Mouse (Mus musculus) CH12.LX (cell line): ENCODE measurements at regions not wholly inside any gene's neighbourhood (a gene's known extent, or its start where the extent isn't known, plus 50 kb on each side); places are given as distances from the start of the nearest gene placed in this dataset.

Experiments
- DNase-seq: peaks from one replicate; pipeline ENCODE4 v3.0.0-alpha.2; 2013; ENCODE audit errors: extremely low read depth
- H3K27ac ChIP-seq: 2 replicates; pipeline ENCODE4 v1.5.1; 2012; ENCODE audit warnings: low read depth, mild to moderate bottlenecking, control low read depth, moderate library complexity; ENCODE audit not compliant: insufficient read depth
- H3K27me3 ChIP-seq: replicated peaks from 2 replicates; pipeline ENCODE3; 2012; ENCODE audit warnings: inconsistent platforms
- H3K36me3 ChIP-seq, 2 experiments: replicated peaks in 1 of 2; 2 replicates each; pipeline versions ENCODE3 to v1.6.1; 2012; ENCODE audit warnings: inconsistent platforms in 1 of 2, low read length in 1 of 2, mild to moderate bottlenecking in 1 of 2, mixed read lengths in 1 of 2, moderate library complexity in 1 of 2; ENCODE audit not compliant: control insufficient read depth in 1 of 2, insufficient read depth in 1 of 2
- H3K4me1 ChIP-seq, 2 experiments: 2 replicates each; pipeline ENCODE4 v1.6.1; 2012; ENCODE audit warnings: inconsistent platforms in 1 of 2, moderate library complexity in 1 of 2; ENCODE audit not compliant: insufficient read depth in 2 of 2, control insufficient read depth in 1 of 2
- H3K4me2 ChIP-seq: 2 replicates; pipeline ENCODE4 v1.6.1; 2012; ENCODE audit warnings: low read depth, mild to moderate bottlenecking, control low read depth; ENCODE audit not compliant: poor library complexity, insufficient read depth, severe bottlenecking
- H3K4me3 ChIP-seq, 3 experiments: fragments of 150-350 bp in 1 of 3; sonication (generic) in 1 of 3; replicated peaks in 1 of 3; 2 replicates each; pipeline versions ENCODE3 to v1.5.1; 2011 to 2012; ENCODE audit warnings: low read depth in 2 of 3, low read length in 2 of 3, mild to moderate bottlenecking in 2 of 3, moderate library complexity in 2 of 3, control low read depth in 1 of 3, improper control_type of control experiment in 1 of 3, inconsistent platforms in 1 of 3, mixed read lengths in 1 of 3; ENCODE audit not compliant: poor library complexity in 1 of 3
- H3K79me2 ChIP-seq: replicated peaks from 2 replicates; pipeline ENCODE4 v1.6.1; 2012; ENCODE audit warnings: mild to moderate bottlenecking, moderate library complexity; ENCODE audit not compliant: control insufficient read depth, poor library complexity, insufficient read depth, severe bottlenecking; ENCODE audit errors: extremely low read depth
- H3K9ac ChIP-seq: 2 replicates; pipeline ENCODE4 v1.6.1; 2012; ENCODE audit warnings: low read depth, mild to moderate bottlenecking, control low read depth, moderate library complexity; ENCODE audit not compliant: insufficient read depth
- H3K9me3 ChIP-seq: replicated peaks from 2 replicates; pipeline ENCODE3; 2012; ENCODE audit warnings: low read length, inconsistent platforms, mixed read lengths
- BHLHE40 ChIP-seq: IDR thresholded peaks from 2 replicates; pipeline ENCODE4 v1.6.1; 2011; ENCODE audit warnings: mild to moderate bottlenecking, low read depth, low read length, improper control_type of control experiment
- CHD1 ChIP-seq: IDR thresholded peaks from 2 replicates; pipeline ENCODE4 v1.6.1; 2012; ENCODE audit warnings: low read depth, low read length, improper control_type of control experiment, inconsistent platforms
- CHD2 ChIP-seq: IDR thresholded peaks from 2 replicates; pipeline ENCODE4 v1.6.1; 2011; ENCODE audit warnings: low read length, improper control_type of control experiment
- E2F4 ChIP-seq: IDR thresholded peaks from 2 replicates; pipeline ENCODE4 v1.6.1; 2011; ENCODE audit warnings: low read depth, low read length, improper control_type of control experiment; ENCODE audit not compliant: insufficient replicate concordance
- EP300 ChIP-seq: IDR thresholded peaks from 2 replicates; pipeline ENCODE4 v1.6.1; 2011; ENCODE audit warnings: low read length, improper control_type of control experiment
- ETS1 ChIP-seq: conservative IDR thresholded peaks from 2 replicates; pipeline ENCODE4 v1.6.1; 2012; ENCODE audit warnings: low read depth, mild to moderate bottlenecking, inconsistent platforms, low read length, improper control_type of control experiment, moderate library complexity
- GABPA ChIP-seq: IDR thresholded peaks from 2 replicates; pipeline ENCODE4 v1.6.1; 2012; ENCODE audit warnings: low read depth, low read length, improper control_type of control experiment, inconsistent platforms; ENCODE audit not compliant: insufficient replicate concordance
- HCFC1 ChIP-seq: IDR thresholded peaks from 2 replicates; pipeline ENCODE4 v1.6.1; 2012; ENCODE audit warnings: low read depth, mild to moderate bottlenecking, inconsistent platforms, low read length, improper control_type of control experiment
- IRF4 ChIP-seq: IDR thresholded peaks from 2 replicates; pipeline ENCODE4 v1.6.1; 2014; ENCODE audit warnings: low read depth, mild to moderate bottlenecking, inconsistent platforms, low read length, improper control_type of control experiment
- JUND ChIP-seq: conservative IDR thresholded peaks from 2 replicates; pipeline ENCODE4 v1.6.1; 2011; ENCODE audit warnings: low read depth, low read length, improper control_type of control experiment
- KAT2A ChIP-seq: IDR thresholded peaks from 2 replicates; pipeline ENCODE4 v1.6.1; 2012; ENCODE audit warnings: low read length, improper control_type of control experiment, inconsistent platforms; ENCODE audit not compliant: insufficient replicate concordance
- MAZ ChIP-seq: IDR thresholded peaks from 2 replicates; pipeline ENCODE4 v1.6.1; 2012; ENCODE audit warnings: low read depth, mild to moderate bottlenecking, inconsistent platforms, low read length, improper control_type of control experiment, moderate library complexity
- MEF2A ChIP-seq: IDR thresholded peaks from 2 replicates; pipeline ENCODE4 v1.6.1; 2014; ENCODE audit warnings: low read depth, mild to moderate bottlenecking, inconsistent platforms, low read length, improper control_type of control experiment, borderline replicate concordance
- MXI1 ChIP-seq: IDR thresholded peaks from 2 replicates; pipeline ENCODE4 v1.6.1; 2011; ENCODE audit warnings: mild to moderate bottlenecking, low read depth, low read length, improper control_type of control experiment
- NELFE ChIP-seq: IDR thresholded peaks from 2 replicates; pipeline ENCODE4 v1.6.1; 2011; ENCODE audit warnings: low read depth, low read length, improper control_type of control experiment
- NRF1 ChIP-seq: IDR thresholded peaks from 2 replicates; pipeline ENCODE4 v1.6.1; 2014; ENCODE audit warnings: low read depth, mild to moderate bottlenecking, inconsistent platforms, low read length, improper control_type of control experiment, moderate library complexity
- POLR2AphosphoS2 ChIP-seq: IDR thresholded peaks from 2 replicates; pipeline ENCODE4 v1.6.1; 2011; ENCODE audit warnings: low read depth, low read length, improper control_type of control experiment
- RAD21 ChIP-seq: IDR thresholded peaks from 2 replicates; pipeline ENCODE4 v1.6.1; 2011; ENCODE audit warnings: low read depth, mild to moderate bottlenecking, low read length, improper control_type of control experiment, moderate library complexity
- RCOR1 ChIP-seq: conservative IDR thresholded peaks from 2 replicates; pipeline ENCODE4 v1.6.1; 2012; ENCODE audit warnings: low read depth, mild to moderate bottlenecking, inconsistent platforms, low read length, improper control_type of control experiment
- SIN3A ChIP-seq: IDR thresholded peaks from 2 replicates; pipeline ENCODE4 v1.6.1; 2012; ENCODE audit warnings: low read length, improper control_type of control experiment, inconsistent platforms
- SMC3 ChIP-seq: IDR thresholded peaks from 2 replicates; pipeline ENCODE4 v1.6.1; 2011; ENCODE audit warnings: low read depth, low read length, improper control_type of control experiment
- TBP ChIP-seq: conservative IDR thresholded peaks from 2 replicates; pipeline ENCODE4 v1.6.1; 2011; ENCODE audit warnings: low read depth, low read length, improper control_type of control experiment
- TCF12 ChIP-seq: IDR thresholded peaks from 2 replicates; pipeline ENCODE4 v1.6.1; 2014; ENCODE audit warnings: low read depth, mild to moderate bottlenecking, inconsistent platforms, low read length, improper control_type of control experiment
- USF2 ChIP-seq: conservative IDR thresholded peaks from 2 replicates; pipeline ENCODE4 v1.6.1; 2011; ENCODE audit warnings: low read depth, low read length, improper control_type of control experiment
- ZC3H11A ChIP-seq: IDR thresholded peaks from 2 replicates; pipeline ENCODE4 v1.6.1; 2012; ENCODE audit warnings: low read depth, mild to moderate bottlenecking, inconsistent platforms, low read length, improper control_type of control experiment
- ZKSCAN1 ChIP-seq: IDR thresholded peaks from 2 replicates; pipeline ENCODE4 v1.6.1; 2012; ENCODE audit warnings: low read depth, inconsistent platforms, low read length, improper control_type of control experiment, borderline replicate concordance
- ZNF384 ChIP-seq: IDR thresholded peaks from 2 replicates; pipeline ENCODE4 v1.6.1; 2012; ENCODE audit warnings: low read depth, low read length, improper control_type of control experiment, inconsistent platforms
- dilution Hi-C: fragments of 300-500 bp; cut with MboI; formaldehyde crosslinking; loops from 2 replicates; pipeline ENCODE4 v1.14.3; 2020; ENCODE audit warnings: low sequenced_read_pairs; ENCODE audit not compliant: extremely low pct_unique_long_range_greater_than_20kb, extremely low pct_ligation_motif_present
- in situ Hi-C: fragments of 300-500 bp; cut with MboI; formaldehyde crosslinking; loops from 3 replicates; pipeline ENCODE4 v1.14.3; 2019; ENCODE audit warnings: low sequenced_read_pairs, low pct_ligation_motif_present, low pct_unique_long_range_greater_than_20kb, mixed read lengths

DNA sequence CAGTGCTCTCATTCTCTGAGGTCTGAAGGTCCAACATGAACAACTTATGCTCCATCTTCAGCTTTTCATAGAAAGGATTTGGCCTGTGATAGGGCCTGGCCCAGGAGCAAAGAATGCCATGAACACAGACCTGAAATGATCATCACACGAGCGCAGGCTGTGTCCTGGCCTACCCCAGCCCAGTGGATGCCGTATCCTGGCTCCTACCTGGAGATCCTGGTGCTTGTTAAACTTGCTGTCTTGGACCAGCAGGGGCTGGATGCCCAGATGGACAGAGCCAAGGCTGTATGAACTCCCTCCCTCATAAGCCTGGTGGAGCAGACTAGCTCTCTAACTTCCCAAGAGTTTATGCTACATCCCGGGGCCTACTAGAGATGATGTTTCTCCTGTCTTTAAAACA is 89.5 kb downstream of the Duxbl3 start:
- Histone ChIP-seq H3K4me1 (peaks cover 2% of the 10 kb centered on the region in 2 experiments; a peak in 2 of 4 replicates), H3K79me2 (no peaks in the 10 kb centered on the region)
- in situ Hi-C loops: no loop called here

GRCm38 (mm10) chr14:26352927-26353326 is 95.2 kb downstream of the Duxbl3 start:
- H3K9me3 ChIP-seq: peaks cover 3% of the 10 kb centered on the region
- H3K4me2 ChIP-seq: no peak overlapping the region
- peak; percentile 52 for DNase-seq
- no peaks in the 10 kb centered on the region for H3K36me3 ChIP-seq
- no peak for TF ChIP-seq E2F4
- no peak for TF ChIP-seq POLR2AphosphoS2
- TF ChIP-seq NRF1: no peak
- TF ChIP-seq USF2: no peak
- no peak for TF ChIP-seq RCOR1
- no peak for TF ChIP-seq CHD2
- TF ChIP-seq NELFE: no peak
- no peak for TF ChIP-seq GABPA
- 0 out of 2 replicates have a peak, but pooled peaks have one; percentile 11 for TF ChIP-seq EP300
- no peak; the same call in 1 of the 2 replicates for TF ChIP-seq MEF2A
- TF ChIP-seq ZNF384: peak; percentile 76
- no peak for TF ChIP-seq HCFC1
- TF ChIP-seq BHLHE40: no peak
- no peak for TF ChIP-seq ZC3H11A
- no peak for TF ChIP-seq ETS1
- peak; percentile 12; the same call in 1 of the 2 replicates for TF ChIP-seq IRF4
- no peak for TF ChIP-seq MAZ
- no peak for TF ChIP-seq KAT2A
- no peak for TF ChIP-seq SIN3A
- TF ChIP-seq CHD1: no peak
- no peak for TF ChIP-seq ZKSCAN1
- TF ChIP-seq JUND: no peak
- TF ChIP-seq MXI1: no peak
- no peaks in the 10 kb centered on the region for H3K27me3 ChIP-seq
- no peak overlapping the region for H3K27ac ChIP-seq
- H3K79me2 ChIP-seq: no peaks in the 10 kb centered on the region
- dilution Hi-C loops (no loop called here), in situ Hi-C loops (no loop called here)
- H3K4me1 ChIP-seq: peaks cover 6 to 35% of the 10 kb centered on the region in 2 experiments
- no peak overlapping the region for H3K9ac ChIP-seq
- H3K4me3 ChIP-seq: no peak overlapping the region

More for the DNA sequence above, 89.5 kb downstream of the Duxbl3 start:
- no peak for DNase-seq
- Histone ChIP-seq H3K4me2 (no peak overlapping the region), H3K9me3 (peaks cover 12% of the 10 kb centered on the region), H3K27ac (no peak overlapping the region), H3K36me3 (no peaks in the 10 kb centered on the region)
- dilution Hi-C loops: no loop called here
- no peak for TF ChIP-seq TCF12
- TF ChIP-seq IRF4: no peak
- TF ChIP-seq E2F4: no peak
- no peak for TF ChIP-seq CHD2
- TF ChIP-seq SMC3: no peak
- no peak for TF ChIP-seq MAZ
- TF ChIP-seq EP300: no peak
- no peak for TF ChIP-seq NELFE
- TF ChIP-seq ZNF384: no peak
- TF ChIP-seq MEF2A: no peak
- TF ChIP-seq RAD21: no peak
- no peak for TF ChIP-seq TBP
- TF ChIP-seq, all 38 proteins: peak for 0
- Histone ChIP-seq H3K27me3 (no peaks in the 10 kb centered on the region), H3K4me3 (no peak overlapping the region), H3K9ac (no peak overlapping the region)
